Mouse (Mus musculus) forebrain, embryonic 16.5 days (tissue): ENCODE data around the gene Krt8. TPM values are rescaled to one million over a fixed set of nuclear protein-coding genes. Genes with fewer than 3 reads are reported as not detected.

Experiments
- ATAC-seq: fragments of 200-750 bp; cut with Nextera tagmentation; 2 replicates; pipeline ENCODE4 v1.8.0; 2017; ENCODE audit warnings: mild to moderate bottlenecking, moderate library complexity
- H3K27ac ChIP-seq: fragments of 300-500 bp; sonication (generic); 2 replicates; pipeline ENCODE4 v1.5.1; 2014; ENCODE audit warnings: low read length, control low read depth
- H3K27me3 ChIP-seq: fragments of 300-500 bp; sonication (generic); replicated peaks from 2 replicates; pipeline ENCODE4 v1.6.1; 2014; ENCODE audit warnings: low read length; ENCODE audit not compliant: control insufficient read depth, insufficient read depth
- H3K36me3 ChIP-seq: fragments of 300-500 bp; sonication (generic); 2 replicates; pipeline ENCODE4 v1.6.1; 2014; ENCODE audit not compliant: control insufficient read depth, insufficient read depth
- H3K4me1 ChIP-seq: fragments of 300-500 bp; sonication (generic); replicated peaks from 2 replicates; pipeline ENCODE4 v1.6.1; 2014; ENCODE audit warnings: low read length; ENCODE audit not compliant: control insufficient read depth, insufficient read depth
- H3K4me2 ChIP-seq: fragments of 300-500 bp; sonication (generic); 2 replicates; pipeline ENCODE4 v1.6.1; 2014; ENCODE audit warnings: mild to moderate bottlenecking, low read length, control low read depth
- H3K4me3 ChIP-seq: fragments of 300-500 bp; sonication (generic); replicated peaks from 2 replicates; pipeline ENCODE4 v1.5.1; 2014; ENCODE audit warnings: mild to moderate bottlenecking, low read length, control low read depth
- H3K9ac ChIP-seq: fragments of 300-500 bp; sonication (generic); replicated peaks from 2 replicates; pipeline ENCODE4 v1.6.1; 2014; ENCODE audit warnings: low read depth, low read length, control low read depth
- H3K9me3 ChIP-seq: fragments of 300-500 bp; sonication (generic); 2 replicates; pipeline ENCODE4 v1.6.1; 2016; ENCODE audit warnings: low read length; ENCODE audit not compliant: control insufficient read depth
- WGBS: fragments of 180-500 bp; shearing (Covaris S2); extraction: QIAGEN DNeasy Blood & Tissue Kit; methylation state at CpG from one replicate; pipeline ENCODE4 v1.1.7; 2014; 5-methylcytosine and 5-hydroxymethylcytosine counted together
- polyA plus RNA-seq: library from polyadenylated mRNA; unstranded; fragments of >200 nt; fragmentation: Nextera tagmentation; extraction: Ambion mirVana; gene quantifications from 2 replicates; pipeline ENCODE4 v1.2.1, GENCODE M21; 2015

The Krt8 gene
- polyA plus RNA-seq, 1 experiment from 2014 or later: 2.4 TPM

GRCm38 (mm10) chr15:101983949-101984601 is 20.2 kb downstream of the Krt8 start:
- H3K27ac ChIP-seq: peak overlapping the region; percentile 87
- no peaks in the 10 kb centered on the region for H3K9me3 ChIP-seq
- ATAC-seq: peak; percentile 97
- WGBS: 3% methylated on average over 15 of the region's 15 CpGs
- peaks cover 7% of the 10 kb centered on the region; the same call in 1 of the 2 replicates for H3K4me1 ChIP-seq
- peak overlapping the region; percentile 61 for H3K4me2 ChIP-seq
- peak overlapping the region; percentile 42 for H3K9ac ChIP-seq
- no peaks in the 10 kb centered on the region for H3K36me3 ChIP-seq
- H3K4me3 ChIP-seq: peak overlapping the region; percentile 40
- no peaks in the 10 kb centered on the region for H3K27me3 ChIP-seq

DNA sequence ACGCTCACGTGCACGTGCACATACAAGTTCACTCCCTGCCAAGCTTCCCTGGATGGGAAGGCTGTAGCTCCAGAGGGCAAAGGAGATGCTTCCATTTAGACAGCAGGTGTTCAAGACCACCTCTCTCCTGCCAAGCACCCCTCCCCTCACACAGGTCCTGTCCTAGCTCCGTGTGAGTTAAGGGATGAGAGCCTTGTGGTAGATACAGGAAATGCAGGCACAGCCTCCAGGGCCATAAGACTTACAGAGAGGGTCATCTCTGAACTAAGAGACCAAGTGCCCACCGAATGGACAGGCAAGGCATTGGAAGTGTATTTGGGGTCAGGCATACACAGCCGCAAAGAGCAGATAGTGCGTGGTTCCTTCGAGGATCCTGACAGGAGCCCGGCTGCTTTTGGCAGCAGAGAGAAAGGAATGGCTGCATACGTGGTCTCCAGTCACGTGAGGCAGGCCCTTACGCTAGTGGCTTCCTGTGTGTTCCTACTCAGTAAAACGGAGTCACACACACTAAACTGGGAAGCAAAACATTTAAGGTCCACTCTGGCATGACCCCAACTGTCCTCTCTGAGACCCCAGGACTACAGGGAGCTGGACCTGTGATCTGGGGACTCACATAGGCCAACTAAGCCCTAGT is 20.9 kb downstream of the Krt8 start:
- Histone ChIP-seq H3K9me3 (no peaks in the 10 kb centered on the region), H3K9ac (peak overlapping the region; percentile 42), H3K36me3 (no peaks in the 10 kb centered on the region), H3K27me3 (no peaks in the 10 kb centered on the region), H3K27ac (peak overlapping the region; percentile 87), H3K4me2 (peak overlapping the region; percentile 61), H3K4me3 (peak overlapping the region; percentile 40), H3K4me1 (peaks cover 7% of the 10 kb centered on the region; the same call in 1 of the 2 replicates)
- WGBS: 82% methylated on average over 13 of the region's 13 CpGs
- peak; percentile 2; the same call in 1 of the 2 replicates for ATAC-seq

GRCm38 (mm10) chr15:101980849-101981248 is 23.4 kb downstream of the Krt8 start:
- H3K9me3 ChIP-seq: no peaks in the 10 kb centered on the region
- ATAC-seq: no peak
- no peaks in the 10 kb centered on the region for H3K27me3 ChIP-seq
- H3K9ac ChIP-seq: no peak overlapping the region
- no peak overlapping the region for H3K4me3 ChIP-seq
- H3K27ac ChIP-seq: no peak overlapping the region
- WGBS: 73% methylated on average over 6 of the region's 6 CpGs
- no peak overlapping the region for H3K4me2 ChIP-seq
- peaks cover 15% of the 10 kb centered on the region for H3K4me1 ChIP-seq
- no peaks in the 10 kb centered on the region for H3K36me3 ChIP-seq

DNA sequence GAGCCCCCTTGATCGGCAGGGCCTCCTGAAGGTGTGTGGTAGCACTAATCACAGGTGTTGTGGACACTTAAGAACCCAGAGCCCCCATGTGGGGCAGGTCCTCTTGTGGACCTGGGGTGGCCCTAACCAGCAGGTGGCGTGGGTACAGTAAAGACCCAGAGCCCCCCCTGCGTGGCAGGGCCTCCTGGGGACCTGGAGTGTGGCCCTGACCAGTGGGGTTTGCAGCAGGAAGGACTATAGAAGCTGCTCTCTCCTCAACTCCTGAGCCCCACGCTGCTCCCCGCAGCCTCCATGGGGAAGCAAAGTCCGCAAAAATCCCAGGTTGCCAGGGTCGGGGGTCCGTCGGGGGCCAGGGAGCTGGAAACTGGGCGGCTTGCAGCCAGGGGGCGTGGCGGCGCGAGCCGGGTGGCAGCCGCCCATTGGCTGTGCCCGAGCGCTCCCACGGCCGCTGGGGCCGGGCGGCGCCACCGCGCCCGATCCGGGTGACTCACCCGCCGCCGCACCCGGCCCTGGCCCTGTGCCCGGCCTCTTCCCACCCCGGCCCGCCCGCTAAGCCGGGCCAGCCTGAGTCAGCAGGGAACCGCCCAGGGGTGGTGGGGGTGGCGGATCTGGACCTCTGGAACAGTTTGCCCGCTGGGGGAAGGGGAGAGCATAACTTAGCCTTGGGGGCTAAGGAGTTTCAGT is 27.1 kb downstream of the Krt8 start:
- Histone ChIP-seq H3K27me3 (no peaks in the 10 kb centered on the region), H3K4me3 (peak overlapping the region; percentile 44), H3K4me1 (peaks cover 10% of the 10 kb centered on the region), H3K27ac (no peak overlapping the region), H3K36me3 (no peaks in the 10 kb centered on the region), H3K9ac (peak overlapping the region; percentile 60), H3K9me3 (no peaks in the 10 kb centered on the region), H3K4me2 (peak overlapping the region; percentile 84)
- WGBS: 3% methylated on average over 35 of the region's 39 CpGs
- peak; percentile 73 for ATAC-seq

DNA sequence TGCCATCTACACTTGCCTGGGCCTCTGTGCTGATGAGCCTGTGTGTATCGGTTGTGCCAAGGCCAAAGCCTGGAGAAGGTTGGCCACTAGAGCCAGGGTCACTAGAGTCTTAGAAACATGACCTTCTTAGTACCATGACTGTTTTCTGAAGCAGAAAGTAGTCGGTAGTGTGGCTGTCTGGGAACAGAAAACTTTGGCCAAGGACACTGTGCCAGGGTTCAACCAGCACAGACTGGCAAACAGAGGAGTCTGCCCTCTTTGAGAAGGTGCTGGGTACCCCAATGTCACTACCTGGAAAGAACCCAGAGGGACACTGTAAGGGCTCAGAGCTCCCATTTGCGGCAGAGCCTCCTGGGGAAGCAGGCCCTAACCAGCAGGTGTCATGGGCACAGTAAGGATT is 27.6 kb downstream of the Krt8 start:
- H3K4me2 ChIP-seq: peak overlapping the region; percentile 84; the same call in 1 of the 2 replicates
- H3K9ac ChIP-seq: peak overlapping the region; percentile 60; the same call in 1 of the 2 replicates
- ATAC-seq: no peak
- H3K4me3 ChIP-seq: no peak overlapping the region
- whole genome bisulfite sequencing: 53% methylated on average over 3 of the region's 3 CpGs
- H3K4me1 ChIP-seq: peaks cover 10% of the 10 kb centered on the region
- H3K27me3 ChIP-seq: no peaks in the 10 kb centered on the region
- H3K36me3 ChIP-seq: no peaks in the 10 kb centered on the region
- H3K9me3 ChIP-seq: no peaks in the 10 kb centered on the region
- no peak overlapping the region for H3K27ac ChIP-seq

DNA sequence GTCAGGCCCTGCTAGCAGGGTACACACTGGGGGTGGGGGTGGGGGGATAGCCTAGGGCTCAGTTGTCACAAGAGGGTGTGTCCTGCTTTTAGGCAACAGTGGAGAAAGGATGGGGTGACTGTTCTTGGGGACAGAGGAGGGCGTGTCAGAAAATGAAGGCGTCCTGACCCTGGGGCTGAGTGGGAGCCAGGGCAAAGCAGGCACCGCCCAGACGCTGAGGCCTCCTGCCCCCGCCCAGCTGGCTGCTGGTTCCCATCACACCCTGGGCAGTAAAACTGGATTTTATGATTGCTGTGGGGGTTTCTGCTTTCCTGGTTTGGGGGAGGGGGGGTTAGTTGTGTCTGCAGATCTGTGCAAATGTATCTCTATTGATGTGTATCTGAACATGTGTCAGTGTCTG is 28.3 kb downstream of the Krt8 start:
- Histone ChIP-seq H3K4me1 (peaks cover 10% of the 10 kb centered on the region), H3K27me3 (no peaks in the 10 kb centered on the region), H3K9me3 (no peaks in the 10 kb centered on the region), H3K4me2 (no peak overlapping the region), H3K9ac (no peak overlapping the region), H3K27ac (no peak overlapping the region), H3K4me3 (no peak overlapping the region), H3K36me3 (no peaks in the 10 kb centered on the region)
- no peak for ATAC-seq
- WGBS: 81% methylated on average over 5 of the region's 5 CpGs

- no peaks in the 10 kb centered on the region for H3K36me3 ChIP-seq
- no peaks in the 10 kb centered on the region for H3K9me3 ChIP-seq
- no peaks in the 10 kb centered on the region for H3K27me3 ChIP-seq
- no peak overlapping the region for H3K27ac ChIP-seq
- no peak overlapping the region for H3K9ac ChIP-seq
- no peak overlapping the region for H3K4me3 ChIP-seq
- WGBS: 54% methylated on average over 16 of the region's 16 CpGs
- peak; percentile 8; the same call in 1 of the 2 replicates for ATAC-seq
- H3K4me1 ChIP-seq: peaks cover 10% of the 10 kb centered on the region
- no peak overlapping the region for H3K4me2 ChIP-seq
Measured at GRCm38 (mm10) chr15:101974083-101974845, 30.0 kb downstream of the Krt8 start.

DNA sequence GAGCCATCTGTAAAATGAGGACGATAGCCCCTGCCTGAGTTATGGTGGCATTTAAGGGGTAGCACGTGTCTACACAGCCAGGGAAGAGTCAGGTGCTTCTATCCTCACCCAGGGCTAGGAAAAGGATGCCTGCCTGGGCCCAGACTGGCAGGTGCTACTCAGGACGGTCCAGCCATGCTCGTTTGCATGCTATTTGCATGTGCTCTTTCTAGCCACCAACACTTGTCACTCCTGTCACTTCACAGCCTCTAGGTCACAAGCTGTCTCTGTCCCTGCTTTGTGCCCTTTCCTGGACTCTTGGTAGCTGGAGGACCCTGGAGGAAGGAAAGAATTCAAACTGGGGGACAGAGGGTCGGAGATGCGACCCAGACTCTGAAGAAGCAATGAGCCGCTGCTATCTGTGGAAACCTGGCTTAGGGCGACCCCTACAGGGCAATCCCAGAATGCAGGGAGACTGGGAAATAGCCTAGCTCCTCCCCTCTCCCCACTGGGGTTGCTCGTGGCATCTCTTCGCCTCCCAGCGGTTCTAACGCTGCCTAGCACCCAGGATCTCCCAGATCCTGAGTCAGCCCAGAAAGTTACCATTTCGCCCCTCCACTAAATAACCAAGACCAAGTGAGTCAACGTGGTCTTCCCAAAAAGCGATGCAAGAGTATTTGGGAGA is 30.7 kb downstream of the Krt8 start:
- Histone ChIP-seq H3K4me1 (peaks cover 10% of the 10 kb centered on the region), H3K4me2 (no peak overlapping the region), H3K9ac (no peak overlapping the region), H3K4me3 (no peak overlapping the region), H3K27ac (no peak overlapping the region), H3K9me3 (no peaks in the 10 kb centered on the region), H3K36me3 (no peaks in the 10 kb centered on the region), H3K27me3 (no peaks in the 10 kb centered on the region)
- WGBS: 10% methylated on average over 15 of the region's 15 CpGs
- ATAC-seq: peak; percentile 73
